Mouse (Mus musculus) inflammation-experienced regulatory T-cells (primary cell): ENCODE results near the gene Slc25a5. TPM values are rescaled to one million over a fixed set of nuclear protein-coding genes. Genes with fewer than 3 reads are reported as not detected.

Experiments
- polyA plus RNA-seq, 2 experiments: library from polyadenylated mRNA; unstranded; fragments of 100-300 nt; shearing (Covaris generic); gene quantifications; one replicate each; pipeline ENCODE4 v1.2.1; 2017

Gene Slc25a5
- polyA plus RNA-seq: 100 to 1,000 TPM; 561 to 682 TPM

GRCm38 (mm10) chrX:36795424-36796162 lies at the start of gene Slc25a5:
Gene Slc25a5, plus strand, starts transcription at chrX:36795651.

Other genes with a start within 250 kb of the Slc25a5 start
- 10 to 100 TPM; 71.3 to 72.9 TPM for gene Pgrmc1, start 197.4 kb upstream of the Slc25a5 start, polyA plus RNA-seq
- 1 to 10 TPM in 1 of 2 experiments, under 1 TPM in 1; 0.89 to 1.3 TPM for gene Akap17b, start 150.3 kb upstream of the Slc25a5 start, polyA plus RNA-seq
- 1 to 10 TPM in 1 of 2 experiments, under 1 TPM in 1; 0.80 to 2.4 TPM for gene Slc25a43, start 52.0 kb upstream of the Slc25a5 start, polyA plus RNA-seq
- gene Ube2a, start 78.2 kb downstream of the Slc25a5 start, polyA plus RNA-seq: 100 to 1,000 TPM; 100 to 107 TPM
- 10 to 100 TPM; 22.7 to 27.1 TPM for gene C330007P06Rik, start 78.5 kb downstream of the Slc25a5 start, polyA plus RNA-seq
- 1 to 10 TPM; 1.4 to 2.9 TPM for gene Nkrf, start 107.2 kb downstream of the Slc25a5 start, polyA plus RNA-seq
- gene Sept6, start 196.1 kb downstream of the Slc25a5 start, polyA plus RNA-seq: 100 to 1,000 TPM; 106 to 138 TPM